Mouse (Mus musculus): Measurements from ENCODE around the gene Creb5. TPM values are rescaled to one million over a fixed set of nuclear protein-coding genes. Genes with fewer than 3 reads are reported as not detected.

Gene Creb5
- polyA plus RNA-seq, 1 experiment from 2014 or later = 11.7 TPM

GRCm38 (mm10) chr6:53652691-53653090 lies 365.6 kb downstream of the Creb5 start:
- Histone ChIP-seq H3K4me1 (ENCODE audit: control insufficient read depth, insufficient read depth, low read length) (no peaks in the 10 kb centered on the region), H3K9ac (replicated peaks; ENCODE audit: low read length) (no peak overlapping the region), H3K4me2 (ENCODE audit: low read depth, low read length) (no peak overlapping the region), H3K27me3 (ENCODE audit: control insufficient read depth, insufficient read depth, low read length) (no peaks in the 10 kb centered on the region), H3K36me3 (replicated peaks; ENCODE audit: control insufficient read depth, insufficient read depth, low read depth, low read length) (no peaks in the 10 kb centered on the region), H3K9me3 (replicated peaks; ENCODE audit: control insufficient read depth, low read length) (no peaks in the 10 kb centered on the region), H3K4me3 (ENCODE audit: low read depth, low read length) (no peak overlapping the region), H3K27ac (replicated peaks; ENCODE audit: low read depth, low read length) (no peak overlapping the region)
- no peak for DNase-seq (ENCODE audit: low spot score)
- no peak for ATAC-seq (replicated peaks; ENCODE audit: insufficient number of reproducible peaks, low FRiP score, low TSS enrichment, low read depth)
- 81% methylated on average over 5 of the region's 5 CpGs for WGBS

- DNase-seq (ENCODE audit: low spot score) = no peak
- WGBS = 73% methylated on average over 8 of the region's 8 CpGs
- H3K9me3 ChIP-seq (replicated peaks; ENCODE audit: control insufficient read depth, low read length) = no peaks in the 10 kb centered on the region
Measured at GRCm38 (mm10) chr6:53653706-53654360, 366.8 kb downstream of the Creb5 start.

GRCm38 (mm10) chr6:53654361-53654824 lies 367.3 kb downstream of the Creb5 start:
- no peaks in the 10 kb centered on the region for H3K36me3 ChIP-seq (replicated peaks; ENCODE audit: control insufficient read depth, insufficient read depth, low read depth, low read length)
- no peaks in the 10 kb centered on the region for H3K9me3 ChIP-seq (replicated peaks; ENCODE audit: control insufficient read depth, low read length)
- no peak for DNase-seq (ENCODE audit: low spot score)
- no peak overlapping the region for H3K4me2 ChIP-seq (ENCODE audit: low read depth, low read length)
- no peaks in the 10 kb centered on the region for H3K4me1 ChIP-seq (ENCODE audit: control insufficient read depth, insufficient read depth, low read length)
- H3K9ac ChIP-seq (replicated peaks; ENCODE audit: low read length) = no peak overlapping the region
- no peak overlapping the region for H3K27ac ChIP-seq (replicated peaks; ENCODE audit: low read depth, low read length)
- WGBS = 55% methylated on average over 12 of the region's 12 CpGs
- H3K4me3 ChIP-seq (ENCODE audit: low read depth, low read length) = no peak overlapping the region
- no peaks in the 10 kb centered on the region for H3K27me3 ChIP-seq (ENCODE audit: control insufficient read depth, insufficient read depth, low read length)
- ATAC-seq (replicated peaks; ENCODE audit: insufficient number of reproducible peaks, low FRiP score, low TSS enrichment, low read depth) = no peak

More at GRCm38 (mm10) chr6:53653706-53654360, 366.8 kb downstream of the Creb5 start:
- H3K4me3 ChIP-seq (ENCODE audit: low read depth, low read length) = no peak overlapping the region
- H3K27me3 ChIP-seq (ENCODE audit: control insufficient read depth, insufficient read depth, low read length) = no peaks in the 10 kb centered on the region
- H3K4me1 ChIP-seq (ENCODE audit: control insufficient read depth, insufficient read depth, low read length) = no peaks in the 10 kb centered on the region
- H3K27ac ChIP-seq (replicated peaks; ENCODE audit: low read depth, low read length) = no peak overlapping the region
- ATAC-seq (replicated peaks; ENCODE audit: insufficient number of reproducible peaks, low FRiP score, low TSS enrichment, low read depth) = no peak
- no peaks in the 10 kb centered on the region for H3K36me3 ChIP-seq (replicated peaks; ENCODE audit: control insufficient read depth, insufficient read depth, low read depth, low read length)
- H3K4me2 ChIP-seq (ENCODE audit: low read depth, low read length) = no peak overlapping the region
- no peak overlapping the region for H3K9ac ChIP-seq (replicated peaks; ENCODE audit: low read length)

- Histone ChIP-seq H3K4me1 (ENCODE audit: control insufficient read depth, insufficient read depth, low read length) (no peaks in the 10 kb centered on the region), H3K4me2 (ENCODE audit: low read depth, low read length) (no peak overlapping the region), H3K9ac (replicated peaks; ENCODE audit: low read length) (no peak overlapping the region), H3K27ac (replicated peaks; ENCODE audit: low read depth, low read length) (no peak overlapping the region), H3K36me3 (replicated peaks; ENCODE audit: control insufficient read depth, insufficient read depth, low read depth, low read length) (no peaks in the 10 kb centered on the region), H3K27me3 (ENCODE audit: control insufficient read depth, insufficient read depth, low read length) (no peaks in the 10 kb centered on the region), H3K4me3 (ENCODE audit: low read depth, low read length) (no peak overlapping the region), H3K9me3 (replicated peaks; ENCODE audit: control insufficient read depth, low read length) (no peaks in the 10 kb centered on the region)
- WGBS = 84% methylated on average over 3 of the region's 3 CpGs
- no peak for DNase-seq (ENCODE audit: low spot score)
- no peak for ATAC-seq (replicated peaks; ENCODE audit: insufficient number of reproducible peaks, low FRiP score, low TSS enrichment, low read depth)
Measured at GRCm38 (mm10) chr6:53656466-53656865, 369.4 kb downstream of the Creb5 start.

GRCm38 (mm10) chr6:53657483-53657882 lies 370.4 kb downstream of the Creb5 start:
- Histone ChIP-seq H3K4me1 (ENCODE audit: control insufficient read depth, insufficient read depth, low read length) (no peaks in the 10 kb centered on the region), H3K9ac (replicated peaks; ENCODE audit: low read length) (no peak overlapping the region), H3K4me3 (ENCODE audit: low read depth, low read length) (no peak overlapping the region), H3K36me3 (replicated peaks; ENCODE audit: control insufficient read depth, insufficient read depth, low read depth, low read length) (no peaks in the 10 kb centered on the region), H3K27me3 (ENCODE audit: control insufficient read depth, insufficient read depth, low read length) (no peaks in the 10 kb centered on the region), H3K4me2 (ENCODE audit: low read depth, low read length) (no peak overlapping the region), H3K27ac (replicated peaks; ENCODE audit: low read depth, low read length) (no peak overlapping the region), H3K9me3 (replicated peaks; ENCODE audit: control insufficient read depth, low read length) (no peaks in the 10 kb centered on the region)
- DNase-seq (ENCODE audit: low spot score) (peak; percentile 33), ATAC-seq (replicated peaks; ENCODE audit: insufficient number of reproducible peaks, low FRiP score, low TSS enrichment, low read depth) (no peak)
- 60% methylated on average over 4 of the region's 4 CpGs for WGBS

GRCm38 (mm10) chr6:53662858-53663833 lies 376.1 kb downstream of the Creb5 start:
- 76% methylated on average over 11 of the region's 11 CpGs for WGBS
- H3K36me3 ChIP-seq (replicated peaks; ENCODE audit: control insufficient read depth, insufficient read depth, low read depth, low read length) = no peaks in the 10 kb centered on the region
- H3K4me3 ChIP-seq (ENCODE audit: low read depth, low read length) = no peak overlapping the region
- no peak overlapping the region for H3K4me2 ChIP-seq (ENCODE audit: low read depth, low read length)
- no peaks in the 10 kb centered on the region for H3K27me3 ChIP-seq (ENCODE audit: control insufficient read depth, insufficient read depth, low read length)
- no peak overlapping the region for H3K27ac ChIP-seq (replicated peaks; ENCODE audit: low read depth, low read length)
- no peaks in the 10 kb centered on the region for H3K4me1 ChIP-seq (ENCODE audit: control insufficient read depth, insufficient read depth, low read length)
- DNase-seq (ENCODE audit: low spot score) = no peak
- H3K9ac ChIP-seq (replicated peaks; ENCODE audit: low read length) = no peak overlapping the region
- H3K9me3 ChIP-seq (replicated peaks; ENCODE audit: control insufficient read depth, low read length) = no peaks in the 10 kb centered on the region
- no peak for ATAC-seq (replicated peaks; ENCODE audit: insufficient number of reproducible peaks, low FRiP score, low TSS enrichment, low read depth)

GRCm38 (mm10) chr6:53664759-53665158 lies 377.7 kb downstream of the Creb5 start:
- no peak overlapping the region for H3K4me3 ChIP-seq (ENCODE audit: low read depth, low read length)
- ATAC-seq (replicated peaks; ENCODE audit: insufficient number of reproducible peaks, low FRiP score, low TSS enrichment, low read depth) = no peak
- 48% methylated on average over 1 of the region's 1 CpGs for WGBS

GRCm38 (mm10) chr6:53666503-53666902 lies 379.4 kb downstream of the Creb5 start:
- no peaks in the 10 kb centered on the region for H3K4me1 ChIP-seq (ENCODE audit: control insufficient read depth, insufficient read depth, low read length)
- H3K9me3 ChIP-seq (replicated peaks; ENCODE audit: control insufficient read depth, low read length) = no peaks in the 10 kb centered on the region
- H3K4me2 ChIP-seq (ENCODE audit: low read depth, low read length) = no peak overlapping the region
- no peaks in the 10 kb centered on the region for H3K36me3 ChIP-seq (replicated peaks; ENCODE audit: control insufficient read depth, insufficient read depth, low read depth, low read length)
- WGBS = 80% methylated on average over 5 of the region's 5 CpGs
- no peak overlapping the region for H3K27ac ChIP-seq (replicated peaks; ENCODE audit: low read depth, low read length)
- ATAC-seq (replicated peaks; ENCODE audit: insufficient number of reproducible peaks, low FRiP score, low TSS enrichment, low read depth) = no peak
- DNase-seq (ENCODE audit: low spot score) = no peak
- no peaks in the 10 kb centered on the region for H3K27me3 ChIP-seq (ENCODE audit: control insufficient read depth, insufficient read depth, low read length)
- H3K9ac ChIP-seq (replicated peaks; ENCODE audit: low read length) = no peak overlapping the region
- H3K4me3 ChIP-seq (ENCODE audit: low read depth, low read length) = no peak overlapping the region

More at GRCm38 (mm10) chr6:53664759-53665158, 377.7 kb downstream of the Creb5 start:
- Histone ChIP-seq H3K4me2 (ENCODE audit: low read depth, low read length) (no peak overlapping the region), H3K27me3 (ENCODE audit: control insufficient read depth, insufficient read depth, low read length) (no peaks in the 10 kb centered on the region), H3K9ac (replicated peaks; ENCODE audit: low read length) (no peak overlapping the region), H3K27ac (replicated peaks; ENCODE audit: low read depth, low read length) (no peak overlapping the region), H3K4me1 (ENCODE audit: control insufficient read depth, insufficient read depth, low read length) (no peaks in the 10 kb centered on the region), H3K36me3 (replicated peaks; ENCODE audit: control insufficient read depth, insufficient read depth, low read depth, low read length) (no peaks in the 10 kb centered on the region), H3K9me3 (replicated peaks; ENCODE audit: control insufficient read depth, low read length) (no peaks in the 10 kb centered on the region)
- DNase-seq (ENCODE audit: low spot score) = no peak
